Mouse (Mus musculus): ENCODE data around the gene Insl3.

- TF ChIP-seq CTCF (IDR thresholded peaks at IDR 0.05; ENCODE audit: control insufficient read depth, insufficient read depth, insufficient replicate concordance, low read depth, low read length) (no peak), POLR2A (IDR thresholded peaks at IDR 0.05; ENCODE audit: control insufficient read depth, low read depth, low read length) (no peak)
Measured at GRCm38 (mm10) chr8:71709134-71709799, 20.3 kb downstream of the Insl3 start.

Measured in testis, adult 2 months (tissue).